Mouse (Mus musculus): Measurements from ENCODE around the gene Ube2l6. TPM values are rescaled to one million over a fixed set of nuclear protein-coding genes. Genes with fewer than 3 reads are reported as not detected.

Gene Ube2l6
- 45.0 and 47.0 TPM in 2 replicates for polyA plus RNA-seq (2012; rRNA removed)

- Histone ChIP-seq H3K4me3 (replicated peaks; ENCODE audit: extremely low read depth, low read depth, low read length) (peak within 1 kb of the TSS; percentile 78), H3K4me1 (ENCODE audit: control insufficient read depth, insufficient read depth, low read length) (no peaks in the 10 kb centered on the region; the same call in 1 of the 2 replicates)
- DNase-seq = peak; percentile 69
- WGBS = under 1% methylated on average over 21 of the region's 21 CpGs
- 0 out of 2 replicates have a peak, but pooled peaks have one; percentile 6 for TF ChIP-seq POLR2A (IDR thresholded peaks at IDR 0.05; ENCODE audit: borderline replicate concordance, extremely low read depth, low read depth, low read length)
- no peak for TF ChIP-seq CTCF (IDR thresholded peaks at IDR 0.05; ENCODE audit: insufficient read depth, low read length)
These were observed at the start of gene Ube2l6 for GRCm38 (mm10) chr2:84798493-84798921. TSS of gene Ube2l6 (plus strand) at chr2:84798828.

DNA sequence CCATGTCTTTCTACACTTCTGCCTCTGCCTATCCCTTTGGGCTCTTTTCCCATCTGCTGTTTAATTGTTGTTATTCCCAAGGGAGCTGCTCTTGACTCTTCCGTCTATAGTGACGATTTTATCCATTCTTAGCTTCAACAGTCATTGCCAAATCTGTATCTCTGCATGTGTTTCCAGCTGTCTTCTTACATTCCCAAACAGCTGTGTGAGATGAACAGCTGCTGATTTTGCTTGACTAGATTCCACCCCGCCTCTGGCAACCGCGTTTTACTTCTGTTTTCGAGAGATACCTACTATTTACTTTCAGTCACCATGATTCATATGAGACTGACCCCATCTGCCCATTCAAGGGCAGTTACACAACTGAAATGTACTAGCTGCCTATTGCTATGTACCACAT lies 48.5 kb upstream of the Ube2l6 start:
- no peak for DNase-seq

DNA sequence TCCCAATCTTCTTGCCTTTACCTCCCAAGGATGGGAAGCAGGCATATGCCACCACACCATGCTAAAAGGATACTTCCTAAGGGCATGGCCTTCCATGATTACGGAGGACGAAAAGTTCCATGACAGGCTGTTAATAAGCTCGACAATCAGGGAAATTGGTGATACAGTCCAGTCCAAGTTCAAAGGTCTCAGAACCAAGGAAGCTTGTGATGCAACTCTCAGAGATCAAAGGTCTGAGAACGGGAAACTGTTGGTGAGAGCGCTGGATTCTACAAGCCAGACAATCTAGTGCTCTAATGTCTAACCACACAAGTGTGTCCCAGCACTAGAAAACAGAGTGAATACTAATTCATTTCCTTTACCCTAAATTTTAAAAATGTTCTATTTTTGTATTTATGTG lies 42.4 kb upstream of the Ube2l6 start:
- TF ChIP-seq CTCF (IDR thresholded peaks at IDR 0.05; ENCODE audit: insufficient read depth, low read length) (no peak), POLR2A (IDR thresholded peaks at IDR 0.05; ENCODE audit: borderline replicate concordance, extremely low read depth, low read depth, low read length) (no peak)
- no peak overlapping the region for H3K4me3 ChIP-seq (replicated peaks; ENCODE audit: extremely low read depth, low read depth, low read length)
- no peaks in the 10 kb centered on the region for H3K4me1 ChIP-seq (ENCODE audit: control insufficient read depth, insufficient read depth, low read length)
- DNase-seq = no peak
- WGBS = 70% methylated on average over 5 of the region's 5 CpGs

More for the DNA sequence above, 48.5 kb upstream of the Ube2l6 start:
- 48% methylated on average over 6 of the region's 6 CpGs for WGBS
- Histone ChIP-seq H3K4me1 (ENCODE audit: control insufficient read depth, insufficient read depth, low read length) (no peaks in the 10 kb centered on the region), H3K4me3 (replicated peaks; ENCODE audit: extremely low read depth, low read depth, low read length) (no peak overlapping the region)
- TF ChIP-seq CTCF (IDR thresholded peaks at IDR 0.05; ENCODE audit: insufficient read depth, low read length) (no peak), POLR2A (IDR thresholded peaks at IDR 0.05; ENCODE audit: borderline replicate concordance, extremely low read depth, low read depth, low read length) (no peak)

DNA sequence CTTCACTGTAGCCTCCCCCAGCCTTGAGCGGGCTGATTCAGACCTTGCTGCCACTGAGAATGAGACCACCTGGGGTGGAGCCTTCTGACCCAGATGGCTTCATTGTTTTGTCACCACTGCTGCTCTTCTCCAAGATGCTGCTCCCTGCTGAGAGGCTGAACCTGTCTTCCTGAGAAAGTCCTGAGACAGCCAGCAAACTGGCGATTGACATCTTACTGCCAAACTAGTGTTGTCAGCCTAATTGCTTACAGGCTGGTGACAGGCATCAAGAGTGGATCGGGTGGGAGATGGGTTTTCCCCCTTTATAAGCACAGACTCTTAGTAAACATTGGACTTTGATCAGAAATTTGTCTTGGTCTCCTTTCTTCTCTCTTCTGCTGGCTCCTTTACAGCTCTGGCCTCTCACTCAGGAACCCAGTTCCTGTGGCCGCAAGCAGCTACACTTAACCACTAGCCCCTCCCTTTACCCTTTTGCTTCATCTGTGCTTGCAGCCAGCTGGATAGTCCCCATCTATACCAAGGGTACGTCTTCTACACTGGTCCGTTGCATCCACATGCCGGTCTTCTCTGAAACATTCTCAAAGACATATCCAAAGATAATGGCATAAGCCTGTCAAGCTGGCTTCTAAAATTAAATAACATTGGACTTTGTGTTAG lies 41.5 kb upstream of the Ube2l6 start:
- no peaks in the 10 kb centered on the region for H3K4me1 ChIP-seq (ENCODE audit: control insufficient read depth, insufficient read depth, low read length)
- WGBS = 56% methylated on average over 7 of the region's 7 CpGs

GRCm38 (mm10) chr2:84758542-84759127 lies 40.0 kb upstream of the Ube2l6 start:
- no peak for DNase-seq
- WGBS = 0% methylated on average over 2 of the region's 2 CpGs
- peak; percentile 44; the same call in 1 of the 2 replicates for TF ChIP-seq CTCF (IDR thresholded peaks at IDR 0.05; ENCODE audit: insufficient read depth, low read length)
- TF ChIP-seq POLR2A (IDR thresholded peaks at IDR 0.05; ENCODE audit: borderline replicate concordance, extremely low read depth, low read depth, low read length) = no peak
- Histone ChIP-seq H3K4me1 (ENCODE audit: control insufficient read depth, insufficient read depth, low read length) (no peaks in the 10 kb centered on the region), H3K4me3 (replicated peaks; ENCODE audit: extremely low read depth, low read depth, low read length) (no peak overlapping the region)

More for the DNA sequence above, 41.5 kb upstream of the Ube2l6 start:
- no peak overlapping the region for H3K4me3 ChIP-seq (replicated peaks; ENCODE audit: extremely low read depth, low read depth, low read length)
- DNase-seq = no peak
- TF ChIP-seq POLR2A (IDR thresholded peaks at IDR 0.05; ENCODE audit: borderline replicate concordance, extremely low read depth, low read depth, low read length) = no peak
- no peak for TF ChIP-seq CTCF (IDR thresholded peaks at IDR 0.05; ENCODE audit: insufficient read depth, low read length)

DNA sequence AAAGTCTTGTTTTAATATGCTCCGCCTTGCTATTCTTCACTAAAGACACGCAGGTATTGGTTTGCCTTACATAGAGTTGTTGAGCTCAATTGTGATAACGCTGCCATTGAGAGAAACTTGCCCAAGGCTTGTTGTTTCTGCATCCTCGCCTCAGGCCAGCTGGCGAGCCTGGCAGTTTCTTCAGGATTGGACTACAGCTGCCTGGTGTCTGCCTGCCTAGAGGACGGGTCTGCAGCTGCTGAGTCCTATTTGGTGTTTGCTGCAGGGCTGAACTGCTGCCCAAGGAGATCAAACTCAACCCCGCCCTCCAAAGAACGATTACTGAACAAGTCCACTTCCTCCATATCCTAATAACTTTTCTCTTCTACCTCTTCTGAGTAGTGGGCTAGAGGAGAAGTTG lies 37.9 kb upstream of the Ube2l6 start:
- TF ChIP-seq CTCF (IDR thresholded peaks at IDR 0.05; ENCODE audit: insufficient read depth, low read length) (no peak), POLR2A (IDR thresholded peaks at IDR 0.05; ENCODE audit: borderline replicate concordance, extremely low read depth, low read depth, low read length) (no peak)
- no peak for DNase-seq
- WGBS = 56% methylated on average over 8 of the region's 8 CpGs
- Histone ChIP-seq H3K4me1 (ENCODE audit: control insufficient read depth, insufficient read depth, low read length) (no peaks in the 10 kb centered on the region), H3K4me3 (replicated peaks; ENCODE audit: extremely low read depth, low read depth, low read length) (no peak overlapping the region)

- no peak for DNase-seq
- no peak for TF ChIP-seq CTCF (IDR thresholded peaks at IDR 0.05; ENCODE audit: insufficient read depth, low read length)
- TF ChIP-seq POLR2A (IDR thresholded peaks at IDR 0.05; ENCODE audit: borderline replicate concordance, extremely low read depth, low read depth, low read length) = no peak
- 72% methylated on average over 3 of the region's 3 CpGs for WGBS
- Histone ChIP-seq H3K4me3 (replicated peaks; ENCODE audit: extremely low read depth, low read depth, low read length) (no peak overlapping the region), H3K4me1 (ENCODE audit: control insufficient read depth, insufficient read depth, low read length) (no peaks in the 10 kb centered on the region)
These were observed 37.3 kb upstream of the Ube2l6 start for GRCm38 (mm10) chr2:84761309-84761708.

DNA sequence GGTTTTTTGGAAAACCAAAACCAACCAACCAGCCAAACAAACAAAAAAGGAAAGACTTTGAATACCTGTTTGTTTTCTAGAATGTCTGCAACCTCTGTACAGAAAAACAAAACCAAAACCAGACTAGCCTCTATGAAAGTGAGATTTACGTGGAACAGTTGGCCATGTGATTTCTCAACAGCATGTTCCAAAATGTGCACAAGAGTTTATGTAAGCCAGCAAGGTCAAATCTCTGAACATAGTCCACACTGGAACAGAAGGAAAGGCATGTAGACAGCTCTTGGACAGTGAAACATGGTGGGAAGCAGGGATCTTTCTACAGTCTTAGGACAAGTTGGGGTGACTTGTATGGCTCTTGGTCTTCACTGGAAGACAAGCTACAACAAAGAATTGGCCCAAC lies 36.8 kb upstream of the Ube2l6 start:
- no peak overlapping the region for H3K4me3 ChIP-seq (replicated peaks; ENCODE audit: extremely low read depth, low read depth, low read length)
- no peak for DNase-seq
- no peak for TF ChIP-seq POLR2A (IDR thresholded peaks at IDR 0.05; ENCODE audit: borderline replicate concordance, extremely low read depth, low read depth, low read length)
- TF ChIP-seq CTCF (IDR thresholded peaks at IDR 0.05; ENCODE audit: insufficient read depth, low read length) = no peak
- 62% methylated on average over 1 of the region's 1 CpGs for WGBS
- no peaks in the 10 kb centered on the region for H3K4me1 ChIP-seq (ENCODE audit: control insufficient read depth, insufficient read depth, low read length)

- 63% methylated on average over 4 of the region's 4 CpGs for WGBS
- no peaks in the 10 kb centered on the region for H3K4me1 ChIP-seq (ENCODE audit: control insufficient read depth, insufficient read depth, low read length)
- no peak for TF ChIP-seq CTCF (IDR thresholded peaks at IDR 0.05; ENCODE audit: insufficient read depth, low read length)
- TF ChIP-seq POLR2A (IDR thresholded peaks at IDR 0.05; ENCODE audit: borderline replicate concordance, extremely low read depth, low read depth, low read length) = no peak
These were observed 36.3 kb upstream of the Ube2l6 start for GRCm38 (mm10) chr2:84762295-84762694.

DNA sequence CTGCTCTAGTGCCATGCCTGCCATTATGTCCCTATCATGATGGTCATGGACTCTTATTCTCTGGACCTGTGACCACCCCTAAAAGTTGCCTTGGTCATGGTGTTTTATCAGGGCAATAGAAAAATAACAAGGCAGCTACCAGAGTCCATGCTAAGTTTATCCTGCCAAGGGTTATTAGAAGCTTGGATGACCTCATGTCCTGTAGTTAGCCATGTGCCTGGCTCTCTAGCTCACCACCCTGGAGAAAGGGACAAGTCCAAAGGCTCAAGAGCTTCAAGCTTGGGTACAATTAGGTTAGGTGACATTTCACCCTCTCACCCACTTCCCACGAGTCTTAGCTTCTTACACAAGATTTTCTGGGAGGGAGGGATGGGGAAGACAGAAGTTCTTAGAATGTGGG lies 35.8 kb upstream of the Ube2l6 start:
- Histone ChIP-seq H3K4me1 (ENCODE audit: control insufficient read depth, insufficient read depth, low read length) (no peaks in the 10 kb centered on the region), H3K4me3 (replicated peaks; ENCODE audit: extremely low read depth, low read depth, low read length) (no peak overlapping the region)
- TF ChIP-seq CTCF (IDR thresholded peaks at IDR 0.05; ENCODE audit: insufficient read depth, low read length) = no peak
- TF ChIP-seq POLR2A (IDR thresholded peaks at IDR 0.05; ENCODE audit: borderline replicate concordance, extremely low read depth, low read depth, low read length) = no peak
- 26% methylated on average over 1 of the region's 1 CpGs for WGBS
- no peak for DNase-seq

More at GRCm38 (mm10) chr2:84762295-84762694, 36.3 kb upstream of the Ube2l6 start:
- no peak overlapping the region for H3K4me3 ChIP-seq (replicated peaks; ENCODE audit: extremely low read depth, low read depth, low read length)
- DNase-seq = no peak

Measured in lung, adult 2 months (tissue).